Mouse (Mus musculus): ENCODE measurements around the gene Erbb4. TPM values are rescaled to one million over a fixed set of nuclear protein-coding genes. Genes with fewer than 3 reads are reported as not detected.

Erbb4 gene
- total RNA-seq, 2 experiments from 2014 or later: 0.18 to 0.39 TPM

- TF ChIP-seq CTCF (IDR thresholded peaks at IDR 0.05): no peak
- intact Hi-C loops (cut with DNase I): no loop called here
- DNase-seq: no peak
- Histone ChIP-seq H3K4me3 (no peak overlapping the region), H3K27ac (no peak overlapping the region)
Measured at GRCm38 (mm10) chr1:68886823-68887222, 221.0 kb downstream of the Erbb4 start.

GRCm38 (mm10) chr1:68874954-68875353, 232.9 kb downstream of the Erbb4 start:
- intact Hi-C loops (cut with DNase I): no loop called here
- no peak overlapping the region for H3K4me3 ChIP-seq
- DNase-seq: no peak
- no peak overlapping the region for H3K27ac ChIP-seq
- no peak for TF ChIP-seq CTCF (IDR thresholded peaks at IDR 0.05)

DNA sequence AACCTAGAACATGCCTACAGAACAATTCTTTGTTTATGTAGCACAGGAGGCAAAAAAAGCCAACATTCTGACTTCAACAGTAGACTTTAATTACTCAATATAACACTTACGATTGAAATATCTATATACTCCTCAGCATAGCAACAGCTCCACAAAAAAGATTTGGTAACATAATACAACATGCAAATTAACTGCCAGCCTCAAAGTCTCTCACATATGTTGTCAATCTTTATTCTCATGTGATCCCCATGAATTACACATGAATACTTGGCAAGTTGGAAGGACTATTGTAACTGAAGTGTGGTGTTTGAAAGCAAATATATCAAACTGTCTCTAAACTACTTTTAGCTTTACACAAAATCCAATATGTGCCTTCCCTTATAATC, 234.2 kb downstream of the Erbb4 start:
- H3K27ac ChIP-seq: no peak overlapping the region
- no peak for TF ChIP-seq CTCF (IDR thresholded peaks at IDR 0.05)
- DNase-seq: no peak
- intact Hi-C loops (cut with DNase I): no loop called here
- H3K4me3 ChIP-seq: no peak overlapping the region

- no peak overlapping the region for H3K4me3 ChIP-seq
- TF ChIP-seq CTCF (IDR thresholded peaks at IDR 0.05): no peak
- H3K27ac ChIP-seq: no peak overlapping the region
- no peak for DNase-seq
- intact Hi-C loops (cut with DNase I): no loop called here
Measured at GRCm38 (mm10) chr1:68872976-68873634, 234.8 kb downstream of the Erbb4 start.

DNA sequence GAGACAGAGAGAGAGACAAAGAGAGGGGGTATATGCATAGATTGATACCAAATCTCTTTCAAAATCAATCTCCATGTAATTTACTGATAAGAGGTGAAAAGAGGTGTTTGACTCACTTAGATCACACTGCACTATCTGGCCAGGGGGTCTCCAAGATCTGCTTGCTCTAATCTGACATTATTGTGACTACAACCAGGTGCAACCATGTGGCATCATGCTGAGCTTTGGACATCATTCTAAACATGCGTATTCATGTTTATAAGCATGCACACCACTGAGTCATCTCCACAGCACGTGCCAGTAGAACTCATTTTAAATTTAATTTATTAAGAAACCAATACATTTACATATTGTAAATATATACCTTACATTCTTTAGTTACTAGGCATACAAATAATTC, 247.5 kb downstream of the Erbb4 start:
- Histone ChIP-seq H3K27ac (no peak overlapping the region), H3K4me3 (no peak overlapping the region)
- no peak for DNase-seq
- intact Hi-C loops (cut with DNase I): no loop called here
- no peak for TF ChIP-seq CTCF (IDR thresholded peaks at IDR 0.05)

- no peak overlapping the region for H3K4me3 ChIP-seq
- DNase-seq: no peak
- intact Hi-C loops (cut with DNase I): no loop called here
- no peak for TF ChIP-seq CTCF (IDR thresholded peaks at IDR 0.05)
- no peak overlapping the region for H3K27ac ChIP-seq
Measured at GRCm38 (mm10) chr1:68859480-68859879, 248.4 kb downstream of the Erbb4 start.

- no peak for TF ChIP-seq CTCF (IDR thresholded peaks at IDR 0.05)
- H3K4me3 ChIP-seq: no peak overlapping the region
- no peak for DNase-seq
- intact Hi-C loops (cut with DNase I): no loop called here
- H3K27ac ChIP-seq: no peak overlapping the region
Measured at GRCm38 (mm10) chr1:68839352-68839751, 268.5 kb downstream of the Erbb4 start.

DNA sequence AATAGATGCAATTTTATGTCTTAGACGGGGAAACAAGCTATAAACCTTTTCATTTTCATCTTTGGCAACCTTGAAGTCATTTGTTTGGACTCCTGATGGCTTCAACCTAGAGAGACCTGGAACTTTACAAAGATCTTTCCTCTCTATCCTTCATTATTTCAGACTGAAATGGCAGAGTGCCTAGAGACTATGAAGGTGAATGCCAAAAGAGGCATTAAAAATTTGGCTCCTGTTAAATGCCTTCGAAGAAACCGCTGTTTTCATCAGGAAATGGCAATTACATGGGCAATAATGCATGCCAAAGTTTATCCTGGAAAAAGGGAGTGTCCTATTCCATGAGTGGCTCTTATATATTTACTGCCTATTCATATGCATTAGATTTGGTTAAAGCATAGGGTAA, 273.2 kb downstream of the Erbb4 start:
- TF ChIP-seq CTCF (IDR thresholded peaks at IDR 0.05): no peak
- intact Hi-C loops (cut with DNase I): no loop called here
- Histone ChIP-seq H3K27ac (no peak overlapping the region), H3K4me3 (no peak overlapping the region)
- no peak for DNase-seq

DNA sequence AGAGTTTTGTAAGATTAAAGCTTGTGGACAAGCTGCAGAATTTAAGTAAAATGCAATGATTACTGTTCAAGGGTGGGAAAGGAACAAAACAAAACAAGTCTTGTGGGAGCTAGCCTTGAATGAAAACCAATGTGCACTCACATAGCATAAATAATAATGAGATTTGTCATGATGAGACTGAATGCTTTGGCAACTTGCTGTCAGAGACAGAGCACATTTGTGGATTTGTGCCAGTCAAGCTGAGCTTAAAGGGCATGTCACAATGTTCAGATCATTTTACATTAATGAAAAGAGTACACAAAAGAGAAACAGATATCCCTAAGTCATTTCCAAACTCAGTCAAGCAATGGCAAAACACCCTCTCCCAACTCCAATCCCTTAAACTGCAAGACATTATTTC, 275.8 kb downstream of the Erbb4 start:
- no peak for TF ChIP-seq CTCF (IDR thresholded peaks at IDR 0.05)
- DNase-seq: no peak
- H3K27ac ChIP-seq: no peak overlapping the region
- intact Hi-C loops (cut with DNase I): no loop called here
- H3K4me3 ChIP-seq: no peak overlapping the region

DNA sequence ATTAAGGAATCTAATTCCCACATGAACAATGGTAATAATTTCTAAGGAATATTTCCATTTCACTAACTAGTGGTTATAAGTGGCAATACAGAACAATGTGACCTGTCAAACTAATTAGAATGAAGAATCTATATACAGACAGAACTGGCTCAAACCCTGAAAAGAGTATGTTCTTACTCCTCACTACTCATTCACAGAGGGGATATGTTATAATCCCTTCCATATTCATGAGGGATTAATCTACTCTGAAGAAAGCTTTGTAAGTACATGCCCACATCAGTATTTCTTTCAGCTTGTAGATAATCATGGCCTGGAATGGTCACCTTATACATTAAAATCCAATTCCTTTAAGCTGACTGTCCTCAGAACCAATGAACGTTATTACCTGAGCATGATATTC, 276.3 kb downstream of the Erbb4 start:
- H3K27ac ChIP-seq: no peak overlapping the region
- no peak for TF ChIP-seq CTCF (IDR thresholded peaks at IDR 0.05)
- intact Hi-C loops (cut with DNase I): no loop called here
- H3K4me3 ChIP-seq: no peak overlapping the region
- no peak for DNase-seq

- Histone ChIP-seq H3K27ac (no peak overlapping the region), H3K4me3 (no peak overlapping the region)
- no peak for TF ChIP-seq CTCF (IDR thresholded peaks at IDR 0.05)
- no peak for DNase-seq
- intact Hi-C loops (cut with DNase I): no loop called here
Measured at GRCm38 (mm10) chr1:68830501-68831239, 277.2 kb downstream of the Erbb4 start.

GRCm38 (mm10) chr1:68823116-68823644, 284.7 kb downstream of the Erbb4 start:
- no peak for TF ChIP-seq CTCF (IDR thresholded peaks at IDR 0.05)
- intact Hi-C loops (cut with DNase I): no loop called here
- no peak overlapping the region for H3K27ac ChIP-seq
- DNase-seq: no peak
- H3K4me3 ChIP-seq: no peak overlapping the region

- no peak overlapping the region for H3K27ac ChIP-seq
- TF ChIP-seq CTCF (IDR thresholded peaks at IDR 0.05): no peak
- intact Hi-C loops (cut with DNase I): no loop called here
Measured at GRCm38 (mm10) chr1:68806711-68807110, 301.1 kb downstream of the Erbb4 start.

More at GRCm38 (mm10) chr1:68806711-68807110, 301.1 kb downstream of the Erbb4 start:
- no peak for DNase-seq
- no peak overlapping the region for H3K4me3 ChIP-seq

All from gastrocnemius, adult 2 months (tissue).